Mouse (Mus musculus) layer of hippocampus, postnatal 25 days (tissue): ENCODE measurements at regions not wholly inside any gene's neighbourhood (a gene's known extent, or its start where the extent isn't known, plus 50 kb on each side); places are given as distances from the start of the nearest gene placed in this dataset.

Experiments used
- DNase-seq, 2 experiments: peaks; one replicate each; pipeline ENCODE4 v3.0.0; 2022; ENCODE audit warnings: mixed read lengths in 2 of 2, low spot score in 1 of 2; ENCODE audit errors: extremely low spot score in 1 of 2

DNA sequence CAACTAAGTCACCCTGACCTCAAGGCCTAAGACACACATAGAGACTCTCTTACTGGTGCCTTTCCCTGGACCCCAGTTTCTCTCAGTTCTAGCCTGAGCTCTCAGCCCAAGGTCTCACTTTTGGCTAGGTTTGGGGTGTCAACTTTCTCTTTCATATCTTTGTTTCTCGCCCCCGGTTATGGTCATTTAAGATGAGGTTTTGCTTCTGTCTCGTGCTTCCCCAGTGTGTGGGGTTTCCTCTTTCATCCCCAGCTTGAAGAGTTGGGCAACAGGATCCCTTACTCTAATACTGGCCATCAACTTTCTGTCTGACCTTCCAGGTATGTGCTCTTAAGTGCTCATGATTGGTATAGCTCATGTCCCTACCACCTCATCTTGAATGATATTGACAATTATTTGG is 67.5 kb downstream of the Lmo4 start:
- no peak for DNase-seq

DNA sequence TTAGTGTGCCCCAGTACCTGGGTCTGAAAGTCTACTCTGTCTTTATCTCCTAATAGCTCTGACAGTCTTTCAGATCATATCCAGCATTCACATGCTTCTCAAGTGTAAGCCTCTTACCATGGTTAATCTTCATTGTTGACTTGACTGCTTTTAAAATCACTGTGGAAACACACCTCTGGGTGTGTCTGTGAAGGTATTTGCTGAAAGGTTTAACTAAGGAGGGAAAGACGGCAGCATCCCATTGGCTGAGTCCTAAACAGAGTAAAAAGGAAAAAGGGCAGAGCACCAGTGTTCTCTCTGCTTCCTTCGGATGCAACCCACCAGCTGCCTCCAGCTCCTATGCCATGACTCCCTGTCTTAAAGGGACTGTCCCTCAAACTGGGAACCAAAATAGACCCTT is 68.6 kb downstream of the Lmo4 start:
- DNase-seq, result no peak

DNA sequence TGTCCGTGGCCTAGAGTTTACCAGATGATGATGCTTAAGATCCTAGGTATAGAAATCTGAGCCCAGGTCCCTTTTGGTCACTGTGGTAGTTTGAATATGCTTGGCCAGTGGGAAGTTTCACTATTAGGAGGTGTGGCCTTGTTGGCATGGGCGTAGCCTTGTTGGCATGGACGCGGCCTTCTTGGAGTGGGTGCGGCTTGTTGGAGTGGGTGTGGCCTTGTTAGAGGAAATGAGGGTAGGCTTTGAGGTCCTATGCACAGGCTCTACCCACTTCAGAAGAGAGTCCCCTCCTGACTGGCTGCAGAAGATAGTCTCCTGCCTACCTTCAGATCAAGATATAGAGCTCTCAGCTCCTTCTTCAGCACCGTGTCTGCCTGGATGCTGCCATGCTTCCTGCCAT is 69.4 kb downstream of the Lmo4 start:
- no peak for DNase-seq

DNA sequence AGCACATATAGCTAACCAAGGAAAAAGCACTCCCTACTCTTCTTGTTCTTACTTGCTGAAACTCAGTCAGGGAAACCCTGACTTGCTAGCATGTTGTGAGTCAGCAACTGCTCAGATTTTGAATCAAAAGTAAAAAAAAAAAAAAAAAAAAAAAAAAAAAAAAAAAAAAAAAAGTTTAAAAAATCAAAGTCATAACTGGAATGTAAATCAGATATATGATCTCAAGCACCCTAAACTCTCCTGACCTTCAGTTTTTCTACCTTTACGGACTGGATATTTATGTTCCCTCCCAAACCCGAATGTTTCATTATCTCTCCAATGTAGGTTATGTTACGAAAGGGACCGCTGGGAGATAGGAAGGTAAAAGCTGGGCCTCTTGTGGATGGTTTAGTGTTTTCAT is 77.0 kb downstream of the Lmo4 start:
- no peak for DNase-seq

DNA sequence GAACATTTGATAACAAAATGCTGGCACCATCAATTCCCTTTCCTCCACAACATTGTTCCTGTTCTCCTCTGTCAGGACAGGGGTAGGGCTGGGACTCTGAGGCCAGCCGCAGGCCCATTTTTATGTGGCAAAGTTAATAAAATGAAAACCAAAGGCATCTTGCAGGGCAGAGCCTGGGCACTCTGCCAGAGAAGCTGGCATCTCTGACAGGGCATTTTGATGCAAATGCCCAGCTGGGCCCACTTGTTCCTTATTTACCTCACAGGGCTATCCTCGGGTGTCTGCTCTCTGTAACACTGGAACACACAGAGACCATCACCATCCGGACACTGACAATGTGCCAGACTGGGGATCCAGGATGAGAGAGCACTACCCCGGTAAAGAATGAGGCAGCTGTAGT is 80.7 kb downstream of the Lmo4 start:
- DNase-seq, result no peak

DNA sequence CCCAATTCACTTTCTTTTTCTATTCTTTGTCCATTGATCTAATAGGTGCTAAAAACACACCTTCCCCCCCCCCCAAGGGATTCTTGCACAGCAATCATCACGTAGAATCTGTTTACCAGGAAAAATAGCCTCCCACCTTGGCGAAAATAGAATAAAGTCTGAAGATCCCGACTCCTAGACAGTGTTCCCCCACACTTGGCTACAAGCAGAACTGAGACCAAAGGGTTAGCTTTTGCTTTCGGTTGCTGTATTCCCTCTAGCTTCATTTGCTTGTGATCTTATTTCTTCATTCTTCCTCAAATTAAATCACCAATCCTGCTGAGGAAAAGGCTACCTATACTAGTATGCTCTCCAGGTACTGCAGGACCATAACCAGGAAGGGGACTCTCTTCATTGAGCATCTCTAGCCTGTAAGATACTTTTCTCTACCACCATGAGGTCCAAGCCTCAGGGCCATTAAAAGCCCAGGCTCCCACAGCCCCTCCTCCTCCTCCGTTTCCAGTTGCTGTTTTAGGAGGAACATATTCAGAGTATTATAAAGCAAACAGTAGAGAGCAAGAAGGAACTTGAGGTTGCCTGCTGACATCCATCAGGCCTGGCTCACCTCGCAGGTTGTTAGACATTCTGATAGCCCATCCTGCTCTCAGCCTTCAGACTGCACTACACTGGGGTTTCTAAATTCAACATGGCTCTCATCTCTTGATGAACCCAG is 81.5 kb downstream of the Lmo4 start:
- no peak for DNase-seq

DNA sequence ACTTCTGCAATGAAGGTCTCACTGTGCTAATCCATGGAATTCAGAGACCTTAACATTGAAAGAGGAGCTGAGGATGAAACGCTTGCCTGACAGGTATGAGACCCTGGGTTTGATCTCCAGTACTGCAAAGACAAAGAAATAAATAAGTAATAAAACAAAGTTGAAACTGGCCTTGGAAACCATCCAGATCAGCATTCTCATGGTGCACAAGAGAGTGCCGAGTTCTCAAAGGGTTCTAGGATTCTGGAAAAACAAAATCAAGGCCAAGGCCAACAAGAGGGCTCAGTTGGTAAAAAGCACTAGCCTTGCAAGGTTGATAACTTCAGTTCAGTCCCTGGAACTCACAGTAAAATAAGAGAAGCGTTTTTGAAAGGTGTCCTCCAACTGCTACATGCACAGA is 85.9 kb downstream of the Lmo4 start:
- no peak for DNase-seq

DNA sequence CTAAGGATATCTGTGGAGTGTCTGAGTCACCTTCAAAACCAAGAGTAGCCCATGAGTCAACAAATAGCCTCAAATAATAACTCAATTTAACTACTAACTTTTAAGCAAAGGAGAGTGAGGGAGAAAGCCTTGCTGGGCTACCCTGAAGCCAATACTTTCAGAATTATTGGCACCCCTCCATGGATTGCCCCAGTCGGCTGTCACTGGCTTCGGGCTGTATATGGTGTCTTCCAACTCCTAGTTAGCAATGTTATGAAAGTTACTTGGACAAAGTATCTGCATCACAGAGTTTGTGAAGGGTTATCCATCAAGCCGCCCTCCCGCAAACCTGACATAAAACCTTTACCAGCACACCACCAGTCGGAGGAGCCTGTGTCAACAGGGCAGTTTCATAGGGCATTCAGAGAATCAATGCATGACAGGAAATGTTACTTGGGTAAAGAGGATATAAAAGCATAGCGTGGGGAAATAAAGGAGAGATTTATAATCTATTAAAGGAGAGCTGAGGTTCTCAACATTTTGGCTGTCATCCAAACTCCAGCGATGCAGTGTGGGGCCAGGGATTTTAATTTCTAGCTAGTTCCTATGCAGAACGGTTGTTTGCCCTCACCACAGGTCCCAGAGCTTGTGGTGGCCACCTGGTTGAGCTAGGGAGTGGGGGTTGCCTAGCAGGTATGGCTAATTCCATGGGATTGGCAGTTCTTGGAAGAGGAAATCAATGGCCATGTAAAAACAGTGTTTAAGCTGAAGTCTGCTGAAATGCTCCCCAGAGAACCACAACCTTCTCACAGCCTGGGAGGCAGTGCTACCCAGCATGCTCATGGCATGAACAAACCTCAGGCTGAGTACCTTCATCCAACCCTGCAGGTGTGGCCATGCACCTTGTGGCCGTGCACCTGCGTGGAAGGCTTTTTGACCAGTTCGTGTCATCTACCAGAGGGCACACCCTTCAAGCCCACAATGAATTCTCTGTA is 91.1 kb downstream of the Lmo4 start:
- DNase-seq, result no peak

DNA sequence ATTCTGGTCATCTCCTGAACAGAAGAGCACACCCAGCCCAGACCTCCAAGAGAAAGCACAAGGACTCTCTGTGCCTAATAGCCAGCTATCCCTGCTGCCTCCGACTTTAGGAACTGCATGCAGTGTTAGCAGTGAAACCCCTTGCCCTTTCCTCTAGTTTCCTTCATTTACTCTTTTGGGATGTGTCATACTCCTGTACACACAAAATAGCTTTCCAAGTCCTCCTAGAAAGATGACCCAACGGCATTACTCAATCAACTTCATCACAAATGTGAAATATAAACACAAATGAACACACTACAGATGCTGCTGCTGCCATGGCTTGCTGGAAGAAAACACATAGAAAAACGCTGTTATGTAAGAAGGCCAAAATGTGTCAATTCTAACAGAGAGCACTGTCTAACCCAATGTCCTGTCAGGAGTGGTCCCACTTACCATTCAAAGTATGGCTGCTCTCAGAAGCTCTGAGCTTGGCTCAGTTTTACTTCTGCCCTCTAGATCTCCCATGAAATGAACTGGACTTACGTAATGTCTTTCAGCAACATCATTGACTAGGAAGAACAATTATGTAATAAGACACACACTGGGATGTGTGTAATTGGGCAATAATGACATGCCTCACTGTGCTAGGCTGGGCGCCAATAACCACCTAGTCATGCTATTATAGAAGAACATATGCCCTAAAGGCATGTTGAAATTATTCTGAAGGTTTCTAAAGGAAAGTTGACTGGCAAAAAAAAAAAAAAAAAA is 94.5 kb downstream of the Lmo4 start:
- no peak for DNase-seq

DNA sequence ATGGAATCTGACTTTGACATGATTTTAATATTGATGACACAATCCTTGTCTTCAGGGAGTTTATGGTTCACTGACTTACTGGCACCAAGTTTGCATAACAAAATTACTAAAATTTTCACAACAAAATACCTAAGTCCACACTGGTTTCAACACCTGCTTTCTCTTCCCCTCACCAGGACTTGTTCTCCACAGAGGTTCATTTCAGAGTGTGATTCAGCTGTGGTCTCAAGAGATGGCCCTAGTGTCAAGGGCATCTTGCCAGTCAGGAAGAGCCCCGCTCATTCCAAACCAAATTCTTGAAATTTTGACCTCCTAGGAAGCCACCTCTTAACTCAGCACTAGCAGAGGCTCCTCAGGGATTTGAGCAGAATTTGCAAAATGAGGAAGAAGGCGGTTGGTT is 95.3 kb downstream of the Lmo4 start:
- no peak for DNase-seq

DNA sequence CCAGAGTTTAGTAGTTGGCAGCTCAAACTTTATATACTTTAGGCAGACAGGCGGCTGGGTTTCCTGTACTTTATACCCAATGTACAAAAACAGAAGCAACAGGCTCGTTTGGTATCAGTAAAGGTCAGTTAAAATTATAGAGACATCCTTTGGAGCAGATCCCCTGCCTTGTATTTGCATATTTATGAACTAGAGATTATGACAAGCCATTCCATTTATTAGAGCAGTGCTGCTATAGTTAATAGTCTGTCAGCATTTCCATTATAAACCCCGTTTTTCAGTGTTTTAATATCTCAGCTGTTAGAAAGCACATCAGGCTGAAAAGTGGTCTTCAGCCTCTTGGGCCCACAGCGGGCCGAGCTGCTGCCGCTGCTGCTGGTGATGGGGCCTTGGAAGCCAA is 96.7 kb downstream of the Lmo4 start:
- no peak for DNase-seq

DNA sequence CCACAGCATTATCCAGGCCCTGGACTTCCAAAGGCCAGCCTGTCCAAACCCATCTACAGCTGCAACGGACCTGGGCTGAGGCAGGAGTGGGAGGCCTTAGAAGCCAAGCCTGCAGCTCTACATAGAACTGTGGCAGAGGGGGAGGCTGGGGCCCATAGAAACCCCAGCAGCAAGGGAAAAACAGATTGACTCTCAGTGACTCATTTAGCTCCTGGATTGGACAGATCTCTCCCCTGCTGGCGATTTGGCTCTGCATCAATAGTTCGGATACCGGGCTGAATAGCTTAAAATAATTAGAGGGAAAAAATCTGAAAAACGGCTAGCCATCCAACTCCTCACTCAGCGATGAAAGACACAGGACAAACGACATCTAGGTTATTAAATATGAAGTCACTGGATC is 97.4 kb downstream of the Lmo4 start:
- DNase-seq, result peak; percentile 45 to 56

DNA sequence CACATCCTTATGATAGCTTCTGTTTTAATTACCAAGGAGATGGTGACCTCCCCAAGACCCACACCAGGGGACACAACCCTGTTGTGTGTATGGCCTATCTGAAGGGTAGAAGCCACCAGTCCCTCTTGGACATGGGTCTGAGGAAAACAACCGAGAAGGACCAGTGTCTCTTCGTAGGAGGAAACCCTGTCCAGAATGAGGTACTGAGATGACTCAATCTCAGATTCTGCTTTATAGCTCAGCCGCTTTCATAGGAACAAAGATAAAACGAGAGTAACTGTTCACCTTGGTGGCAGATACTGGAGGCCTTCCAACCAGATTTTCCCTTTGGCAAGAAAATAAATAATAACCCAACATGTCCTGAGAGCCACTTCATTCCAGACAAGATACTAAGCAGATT is 100.7 kb downstream of the Lmo4 start:
- no peak for DNase-seq

DNA sequence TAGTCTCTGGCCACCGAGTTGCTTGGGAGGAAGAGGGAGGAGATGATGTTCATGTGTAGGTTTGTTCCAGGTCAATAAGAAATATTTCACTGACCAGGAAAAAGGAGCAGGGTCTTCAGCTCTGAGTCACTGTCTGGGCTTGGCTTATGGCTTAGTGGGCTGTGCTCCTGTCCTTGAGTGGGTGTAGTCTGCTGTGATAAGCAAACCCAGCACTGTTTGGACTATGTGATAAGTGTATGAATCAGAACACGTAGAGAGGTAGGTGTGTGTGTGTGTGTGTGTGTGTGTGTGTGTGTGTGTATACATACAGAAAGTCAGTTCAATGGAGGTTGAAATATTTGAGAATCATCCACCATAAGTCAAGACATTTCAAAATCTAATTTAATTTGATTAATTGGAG is 105.6 kb downstream of the Lmo4 start:
- no peak for DNase-seq

DNA sequence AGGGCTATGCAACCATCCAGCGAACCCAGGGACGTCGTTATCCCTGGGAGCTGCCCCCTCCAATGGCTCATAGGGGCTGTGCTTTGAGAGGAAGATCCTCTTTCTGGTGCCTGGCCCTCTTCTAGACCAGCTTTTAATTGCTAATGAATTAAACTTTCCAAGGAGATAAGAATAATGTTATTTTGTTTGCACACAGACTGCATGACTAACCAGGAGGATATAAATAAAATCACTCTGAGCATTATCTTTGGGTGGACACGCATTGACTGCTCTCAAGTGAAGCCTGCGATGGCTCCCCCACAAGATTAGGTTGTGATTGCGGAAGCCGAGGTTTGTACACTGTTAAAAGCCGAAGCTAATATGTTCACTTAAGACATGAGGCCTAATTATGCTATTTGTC is 106.3 kb downstream of the Lmo4 start:
- DNase-seq, result no peak

DNA sequence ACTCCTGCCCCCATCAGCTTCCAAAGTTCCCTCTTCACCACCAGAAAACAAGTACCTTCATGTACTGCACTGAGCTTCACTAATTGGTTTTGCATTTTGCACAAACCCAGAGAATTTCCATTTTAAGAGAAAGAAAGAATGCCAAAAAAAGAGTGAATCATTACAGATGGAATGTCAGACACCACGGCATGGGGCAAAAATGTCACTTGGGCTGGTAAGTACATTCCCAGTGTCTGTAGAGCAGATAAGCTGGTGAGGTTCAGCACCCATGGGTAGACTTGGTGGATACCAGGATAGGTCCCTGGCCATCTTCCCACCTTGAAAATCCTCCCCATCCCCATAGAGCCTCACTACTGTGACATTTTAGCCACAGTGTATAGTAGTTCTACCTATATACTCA is 113.8 kb downstream of the Lmo4 start:
- no peak for DNase-seq

DNA sequence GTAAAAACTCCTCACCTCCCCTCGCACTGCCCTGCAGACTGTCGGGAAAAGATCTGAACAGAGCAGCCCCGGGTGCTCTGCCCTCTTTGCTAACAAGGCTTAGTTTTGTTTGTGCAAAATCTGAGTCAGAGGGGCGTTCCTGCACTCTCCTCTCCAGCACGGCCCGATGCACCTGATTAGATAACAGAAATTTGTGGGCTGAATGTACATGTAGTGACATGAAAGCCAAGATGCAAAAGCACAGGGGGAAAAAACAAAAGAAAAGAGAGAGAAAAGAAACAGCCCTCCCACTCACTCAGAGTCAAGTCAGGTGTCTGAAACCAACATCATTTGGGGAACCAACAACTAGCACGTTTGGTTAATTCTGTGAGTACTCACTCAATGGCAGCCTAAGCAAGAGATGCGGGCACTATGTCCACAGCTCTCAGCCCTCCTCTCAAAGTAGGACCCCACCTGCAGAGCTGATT is 115.2 kb downstream of the Lmo4 start:
- DNase-seq, result no peak

DNA sequence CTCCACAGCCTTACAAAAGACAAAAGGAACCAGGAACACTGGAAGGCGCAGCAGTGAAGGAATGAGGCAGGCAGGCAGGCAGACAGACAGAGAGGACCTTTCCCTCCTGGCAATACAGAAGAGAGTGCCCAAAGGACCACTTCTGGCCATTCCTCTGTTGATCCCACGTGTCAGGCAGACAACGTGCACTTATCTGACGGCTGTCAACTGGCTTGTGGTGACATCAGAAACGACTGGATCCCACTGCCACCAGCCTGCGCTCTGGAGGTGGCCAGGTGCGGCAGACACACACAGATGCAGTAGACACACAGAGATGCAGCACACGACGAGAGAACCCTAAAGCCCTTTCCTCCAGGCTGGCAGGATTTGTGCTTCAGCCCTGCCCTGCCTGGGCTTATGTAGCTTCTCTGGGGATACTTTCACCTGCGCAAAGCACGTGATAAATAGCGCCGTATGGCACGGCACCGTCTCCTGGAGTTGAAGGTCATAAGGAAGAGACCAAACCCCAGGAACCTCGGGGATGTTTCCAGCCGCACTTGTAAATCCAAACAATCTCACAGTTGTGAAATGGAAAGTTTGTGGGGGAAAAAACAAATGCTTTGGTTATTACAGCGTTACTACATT is 116.6 kb downstream of the Lmo4 start:
- no peak for DNase-seq

DNA sequence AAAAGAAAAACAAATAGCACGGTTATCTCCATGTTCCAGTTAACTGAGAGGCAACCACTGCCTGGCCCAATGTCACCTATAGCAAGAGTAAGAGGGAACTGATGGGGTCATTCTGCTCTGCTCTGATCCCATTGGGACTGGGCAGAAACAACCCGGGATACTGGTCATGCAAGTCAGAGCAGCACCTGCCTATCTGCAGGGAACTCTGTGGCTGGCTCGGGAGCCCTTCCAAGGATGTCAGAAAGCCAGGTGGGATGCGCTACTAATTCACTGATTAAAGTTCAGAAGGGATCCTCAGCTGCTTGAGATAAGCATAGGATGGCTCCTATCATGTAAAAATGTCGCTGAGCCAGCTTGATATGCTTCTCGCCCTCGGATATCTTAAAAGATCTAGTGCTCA is 117.2 kb downstream of the Lmo4 start:
- no peak for DNase-seq

DNA sequence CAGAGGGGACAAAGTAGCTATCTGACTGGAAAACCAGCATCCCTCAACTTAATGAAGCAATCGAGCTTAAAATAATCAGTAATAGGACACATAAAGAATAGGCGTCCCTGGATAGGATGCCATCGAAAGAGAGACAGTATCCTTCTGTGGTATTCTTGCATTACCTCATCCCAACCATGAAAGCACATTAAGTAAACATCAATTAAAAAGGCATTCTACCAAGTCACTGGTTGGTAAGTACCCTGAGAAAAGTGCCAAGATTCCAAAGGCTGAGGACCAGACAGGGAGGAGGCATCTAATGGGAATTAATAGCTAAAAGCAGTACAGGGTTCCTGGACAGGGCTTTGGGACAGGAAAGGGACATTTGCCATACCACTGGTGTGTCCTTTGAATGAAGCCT is 118.8 kb downstream of the Lmo4 start:
- no peak for DNase-seq

DNA sequence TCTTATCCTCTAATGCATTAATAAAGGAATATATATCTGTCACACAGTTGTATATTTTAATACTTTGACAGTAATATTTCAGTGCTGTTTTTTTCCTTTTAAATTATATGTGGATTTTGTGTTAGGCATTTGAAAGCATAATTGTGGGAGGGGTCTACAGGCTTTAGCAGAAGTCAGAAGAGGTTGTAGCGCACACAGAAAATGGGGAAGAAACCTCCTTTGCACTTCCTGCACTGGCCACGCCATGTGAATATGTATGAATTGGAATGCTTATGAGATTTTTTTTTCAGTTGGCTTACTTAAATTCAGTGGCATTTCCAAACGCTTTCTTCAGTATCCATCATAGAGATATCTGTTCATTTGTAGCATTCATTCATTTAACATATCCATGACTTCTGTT is 125.1 kb downstream of the Lmo4 start:
- no peak for DNase-seq
